Mouse (Mus musculus): ENCODE measurements around the gene Bmf. TPM values are rescaled to one million over a fixed set of nuclear protein-coding genes. Genes with fewer than 3 reads are reported as not detected.

Gene Bmf
- total and polyA plus RNA-seq, 3 experiments: 8.9 to 29.6 (median 15.9) TPM

- peak; percentile 95 for DNase-seq
Observed at GRCm38 (mm10) chr2:118545242-118546103, 4.0 kb downstream of the Bmf start.

DNA sequence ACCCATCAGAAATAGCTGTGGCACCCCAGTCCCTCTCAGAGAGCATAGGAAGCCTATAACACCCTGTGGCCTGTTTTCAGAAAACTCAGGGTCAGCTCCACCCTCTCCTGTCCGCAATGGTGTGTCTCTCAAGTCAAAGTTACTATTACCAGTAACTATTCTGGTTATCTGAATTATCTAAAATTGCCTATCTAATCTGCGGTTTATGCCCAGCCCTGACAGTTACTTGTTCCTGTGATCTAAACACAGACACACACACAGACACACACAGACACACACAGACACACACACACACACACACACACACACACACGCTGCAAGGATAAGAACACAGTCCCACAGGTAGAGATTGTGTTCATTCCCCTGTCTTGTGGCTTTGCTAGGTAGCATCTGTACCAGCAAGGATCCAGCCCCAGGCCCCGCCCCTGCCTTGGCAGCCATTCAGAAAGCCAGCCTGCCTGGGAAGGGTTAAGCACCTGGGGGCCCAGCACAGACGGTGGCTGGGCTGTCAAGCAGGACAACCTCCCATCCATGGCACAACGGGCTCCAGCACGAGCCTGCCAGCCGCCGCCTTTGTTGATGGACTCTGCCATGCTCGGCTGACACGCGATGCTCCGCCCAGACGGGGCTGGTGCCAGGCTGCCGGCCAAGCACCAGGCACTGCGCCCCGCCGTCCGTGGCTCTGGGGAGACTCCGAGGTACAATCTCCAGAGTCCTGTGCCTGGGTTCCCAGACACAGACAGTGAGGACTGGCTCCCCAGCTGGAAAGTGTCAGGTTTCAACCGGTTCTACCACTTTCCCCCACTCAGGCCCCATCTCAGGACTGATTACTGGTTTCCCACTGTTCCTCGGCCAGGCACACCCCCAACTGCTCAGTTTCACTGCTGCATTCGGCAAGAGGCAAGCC lies 5.3 kb downstream of the Bmf start:
- peak; percentile 92 for DNase-seq

DNA sequence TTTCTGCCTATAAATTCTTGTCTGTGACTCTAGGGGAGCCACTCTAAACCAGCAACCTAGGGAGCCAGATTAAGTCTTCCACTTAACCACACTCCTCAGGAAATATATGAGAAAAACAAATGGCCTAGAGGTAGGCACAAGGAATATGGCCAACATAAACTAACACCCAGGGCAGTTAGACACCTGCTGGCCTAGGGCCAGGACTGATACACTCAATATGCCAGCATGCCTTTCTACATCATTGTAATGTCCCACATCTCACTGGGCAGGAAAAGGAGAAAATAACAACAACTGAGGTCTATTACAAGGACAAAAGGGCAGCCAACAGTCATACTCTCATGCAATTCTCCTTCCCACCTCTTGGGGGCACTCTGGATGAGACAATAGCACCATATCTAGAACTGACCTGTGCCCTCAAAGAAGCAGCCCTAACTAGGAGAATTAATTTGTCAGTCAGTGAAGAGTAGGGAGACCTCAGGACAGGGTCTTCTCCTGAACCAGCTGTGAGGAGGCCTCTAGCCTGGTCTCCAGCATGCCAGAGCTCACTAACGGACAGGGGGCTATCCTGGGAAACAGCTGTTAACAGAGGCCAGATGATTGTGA lies 6.4 kb downstream of the Bmf start:
- DNase-seq: no peak

DNA sequence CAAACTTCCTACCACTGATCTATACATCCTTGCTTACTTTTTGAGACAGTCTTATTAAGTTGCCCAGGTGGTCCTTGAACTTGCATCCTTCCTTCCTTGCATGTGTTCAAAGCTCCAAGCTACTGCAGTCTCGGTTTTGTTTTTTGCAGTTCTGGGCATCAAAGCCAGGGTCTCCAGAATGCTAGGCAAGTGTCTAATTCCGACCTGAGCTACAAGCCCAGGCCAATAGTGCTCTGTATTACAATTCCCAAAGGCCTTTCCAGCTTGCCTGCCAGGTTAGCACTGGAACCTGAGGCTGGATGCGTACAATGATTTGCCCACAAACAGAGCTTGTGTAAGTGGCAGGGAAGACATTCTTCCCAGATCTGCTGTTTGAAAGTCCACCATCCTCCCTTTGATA lies 7.8 kb downstream of the Bmf start:
- DNase-seq: no peak

DNA sequence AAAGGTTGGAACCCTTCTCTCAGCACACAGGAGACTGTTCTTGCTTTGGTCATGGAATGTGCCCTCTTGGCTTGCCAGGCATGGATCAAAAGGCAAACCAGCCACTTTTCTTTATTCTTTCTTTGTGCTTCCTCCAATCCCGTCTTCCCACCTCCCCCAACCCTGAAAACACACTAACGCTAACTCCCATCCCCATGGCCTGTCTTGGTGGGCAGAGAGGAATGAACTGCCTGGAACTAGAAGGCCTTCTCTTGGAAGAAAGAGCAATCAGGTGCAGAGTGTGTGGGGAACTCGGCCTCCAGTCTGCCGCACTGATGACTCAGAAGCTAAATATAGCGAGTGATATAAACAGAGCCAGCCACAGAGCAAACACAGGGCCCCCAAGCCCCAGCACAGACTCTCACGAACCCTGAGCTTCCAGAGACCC lies 8.8 kb downstream of the Bmf start:
- peak; percentile 82 for DNase-seq

DNA sequence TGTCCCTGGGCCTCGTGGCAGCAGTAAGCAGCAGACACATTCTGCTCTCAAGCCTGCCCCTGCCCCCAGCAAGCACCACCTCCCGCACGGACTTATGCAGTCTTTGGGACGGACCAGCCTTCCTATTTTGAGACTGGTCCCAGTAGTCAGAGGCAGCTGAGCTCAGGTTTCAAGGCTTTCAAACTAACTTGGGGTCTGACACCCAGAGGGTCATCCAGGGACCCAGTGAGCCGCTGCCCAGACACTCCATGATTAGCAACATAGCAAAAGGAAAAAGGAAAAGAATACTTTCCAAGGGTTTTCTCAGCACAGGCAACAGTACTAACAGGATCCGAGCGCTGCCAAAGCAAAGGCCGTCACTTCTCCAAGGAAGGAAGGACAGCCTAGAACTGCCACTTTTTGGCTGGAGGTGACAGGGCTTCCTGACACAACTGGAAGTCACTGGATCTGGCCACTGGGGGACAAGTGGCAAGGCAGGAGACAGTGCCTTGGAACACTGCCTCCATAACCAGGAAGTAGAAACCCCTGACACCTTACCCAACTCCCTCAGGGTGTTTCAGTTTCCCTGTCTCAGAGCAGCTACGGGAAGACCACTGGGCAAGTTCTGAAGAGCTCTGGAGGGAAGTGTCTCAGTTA lies 9.5 kb downstream of the Bmf start:
- DNase-seq: peak; percentile 71

GRCm38 (mm10) chr2:118539040-118539439 lies 10.4 kb downstream of the Bmf start:
- peak; percentile 73 for DNase-seq

DNA sequence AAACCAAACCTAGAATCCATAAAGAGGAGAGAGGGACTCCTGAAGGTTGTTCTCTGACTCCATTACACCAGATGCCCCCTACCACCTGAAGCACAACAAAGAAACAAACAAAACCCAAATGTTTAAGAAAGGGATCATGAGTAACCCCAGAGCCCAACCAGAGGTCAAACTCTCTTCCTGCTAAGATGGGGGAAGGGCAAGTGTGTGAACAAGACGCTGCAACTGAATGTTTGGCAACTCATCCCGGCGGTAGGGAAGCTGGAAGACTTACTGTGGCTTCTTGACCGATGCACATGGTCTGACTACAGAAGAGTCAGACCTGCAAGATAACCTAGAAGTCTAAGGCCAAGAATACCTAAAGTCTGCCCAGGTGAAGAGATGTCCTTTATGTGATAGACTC lies 12.3 kb downstream of the Bmf start:
- peak; percentile 28 for DNase-seq

DNA sequence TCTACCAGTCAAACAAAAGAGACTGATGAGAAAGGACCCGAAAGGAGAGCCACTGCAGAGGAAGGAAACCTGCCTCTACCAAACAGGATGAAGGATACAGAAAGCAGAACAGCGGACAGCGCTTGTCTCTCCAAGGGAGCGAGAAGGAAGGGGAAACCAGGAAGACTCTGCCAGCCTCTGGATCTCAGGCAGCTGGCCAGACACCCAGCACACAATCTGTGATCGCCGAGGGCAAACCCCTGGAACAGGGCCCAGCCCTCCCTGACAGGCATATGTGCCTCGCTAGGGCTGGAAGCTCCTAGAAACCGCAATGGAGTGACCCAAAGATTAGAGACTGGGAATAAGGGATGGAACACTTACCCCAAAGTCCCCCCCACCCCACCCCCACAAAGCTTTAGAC lies 12.9 kb downstream of the Bmf start:
- peak; percentile 89 for DNase-seq

GRCm38 (mm10) chr2:118536111-118536510 lies 13.4 kb downstream of the Bmf start:
- no peak for DNase-seq

DNA sequence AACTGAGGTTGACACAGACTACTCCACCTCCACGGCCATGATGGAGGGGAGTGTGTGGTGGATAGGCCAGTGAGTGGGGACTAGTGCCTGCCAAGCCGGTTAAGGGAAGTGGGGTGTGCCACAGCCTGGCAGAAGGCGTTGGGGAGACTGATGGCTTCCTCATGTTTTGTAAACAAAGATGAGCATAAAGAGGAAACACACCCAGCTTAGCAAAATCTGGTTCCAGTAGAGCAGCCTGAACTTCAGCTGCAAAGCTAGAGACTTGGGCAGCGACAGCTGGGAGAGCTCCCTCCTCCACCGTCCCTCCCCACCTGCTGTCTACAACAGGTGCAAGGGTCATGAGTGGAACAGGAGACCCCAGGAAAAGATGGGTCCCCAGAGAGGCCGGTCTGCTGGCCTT lies 15.5 kb downstream of the Bmf start:
- peak; percentile 23 for DNase-seq

DNA sequence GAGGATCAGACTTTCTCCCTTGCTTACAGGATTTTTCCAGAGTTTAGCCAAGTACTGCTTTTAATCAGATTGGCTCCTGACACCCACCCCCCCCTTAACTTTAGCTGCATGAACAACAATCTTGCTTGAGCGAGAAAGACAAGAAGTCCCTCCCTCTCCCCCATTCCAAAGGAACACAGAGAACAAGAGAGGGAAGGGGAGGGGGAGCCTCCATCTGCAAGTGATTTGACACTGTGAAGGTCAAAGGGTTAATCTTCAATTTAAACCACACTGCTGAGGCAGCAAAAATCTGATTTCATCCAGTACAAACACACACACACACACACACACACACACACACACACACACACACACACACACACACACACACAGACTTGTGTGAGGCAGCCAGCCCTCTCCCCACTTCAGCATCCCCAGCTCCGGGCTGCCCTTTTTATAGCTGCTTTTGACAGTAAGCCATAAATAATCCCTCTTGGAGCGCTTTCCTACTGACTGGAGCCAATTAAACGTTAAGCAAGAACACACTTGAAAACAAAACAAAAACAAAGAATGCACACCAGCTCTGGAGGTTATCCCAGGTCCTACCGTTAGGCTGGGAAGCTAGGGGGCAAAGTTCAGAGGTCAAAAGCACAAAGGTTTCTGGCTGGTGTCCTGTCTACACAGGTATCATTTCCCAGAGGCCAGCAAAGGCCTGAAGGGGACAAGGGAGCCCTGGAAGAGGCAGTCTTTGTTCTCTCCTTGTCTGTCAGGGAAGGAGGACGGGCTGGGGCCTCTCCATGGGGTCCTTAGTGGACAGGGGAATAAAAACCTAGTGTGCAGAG lies 16.4 kb downstream of the Bmf start:
- DNase-seq: peak; percentile 61

GRCm38 (mm10) chr2:118532401-118532800 lies 17.1 kb downstream of the Bmf start:
- DNase-seq: peak; percentile 45

DNA sequence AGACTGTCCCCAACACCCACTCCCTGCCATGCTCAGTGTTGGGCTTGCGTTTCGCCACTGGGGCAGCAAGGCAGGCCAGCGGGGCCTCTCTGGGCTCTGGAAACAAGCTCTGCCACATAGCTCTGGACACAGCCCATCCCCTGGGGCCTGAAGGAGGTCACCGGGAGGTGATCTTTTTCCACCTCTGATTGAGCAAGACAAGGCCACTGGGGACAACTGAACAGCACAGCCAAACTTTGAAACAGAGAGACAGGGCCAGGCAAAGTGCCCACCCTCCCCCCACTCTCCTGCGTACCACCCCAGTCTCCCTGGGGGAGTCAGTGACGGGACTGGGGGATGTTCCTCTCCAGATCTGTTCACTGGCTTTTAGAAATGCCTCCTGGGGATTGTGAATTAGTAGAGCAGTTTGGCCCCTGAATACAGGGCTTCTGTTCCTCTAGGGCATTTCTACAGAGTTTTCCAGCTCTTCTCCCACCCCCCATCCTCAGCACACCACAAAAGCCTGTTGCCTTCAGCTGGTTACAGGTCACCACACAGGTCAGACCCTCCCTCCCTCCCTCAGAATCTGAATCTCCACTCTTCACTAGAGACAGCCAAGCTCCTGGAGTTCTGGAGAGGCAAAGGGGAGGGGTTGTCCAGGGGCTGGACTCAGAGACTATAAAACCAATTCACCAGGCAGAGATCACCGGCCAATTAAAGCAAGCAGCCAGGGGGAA lies 19.9 kb downstream of the Bmf start:
- peak; percentile 85 for DNase-seq

GRCm38 (mm10) chr2:118526545-118526944 lies 22.9 kb downstream of the Bmf start:
- no peak for DNase-seq

- DNase-seq: no peak
Observed at GRCm38 (mm10) chr2:118524811-118525210, 24.7 kb downstream of the Bmf start.

GRCm38 (mm10) chr2:118523163-118523730 lies 26.2 kb downstream of the Bmf start:
- no peak for DNase-seq

- DNase-seq: no peak
Observed at GRCm38 (mm10) chr2:118522265-118522664, 27.2 kb downstream of the Bmf start.

GRCm38 (mm10) chr2:118520042-118520933 lies 29.2 kb downstream of the Bmf start:
- DNase-seq: peak; percentile 51
